Mouse (Mus musculus) cerebellum, adult 9-10 months (tissue): ENCODE results near the gene Snapc1.
A peak's percentile ranks its signal among the peaks of the same experiment; 100 is the strongest.

Source experiments
- DNase-seq: peaks from one replicate; pipeline ENCODE4 v3.0.0; 2022

The Snapc1 gene

DNA sequence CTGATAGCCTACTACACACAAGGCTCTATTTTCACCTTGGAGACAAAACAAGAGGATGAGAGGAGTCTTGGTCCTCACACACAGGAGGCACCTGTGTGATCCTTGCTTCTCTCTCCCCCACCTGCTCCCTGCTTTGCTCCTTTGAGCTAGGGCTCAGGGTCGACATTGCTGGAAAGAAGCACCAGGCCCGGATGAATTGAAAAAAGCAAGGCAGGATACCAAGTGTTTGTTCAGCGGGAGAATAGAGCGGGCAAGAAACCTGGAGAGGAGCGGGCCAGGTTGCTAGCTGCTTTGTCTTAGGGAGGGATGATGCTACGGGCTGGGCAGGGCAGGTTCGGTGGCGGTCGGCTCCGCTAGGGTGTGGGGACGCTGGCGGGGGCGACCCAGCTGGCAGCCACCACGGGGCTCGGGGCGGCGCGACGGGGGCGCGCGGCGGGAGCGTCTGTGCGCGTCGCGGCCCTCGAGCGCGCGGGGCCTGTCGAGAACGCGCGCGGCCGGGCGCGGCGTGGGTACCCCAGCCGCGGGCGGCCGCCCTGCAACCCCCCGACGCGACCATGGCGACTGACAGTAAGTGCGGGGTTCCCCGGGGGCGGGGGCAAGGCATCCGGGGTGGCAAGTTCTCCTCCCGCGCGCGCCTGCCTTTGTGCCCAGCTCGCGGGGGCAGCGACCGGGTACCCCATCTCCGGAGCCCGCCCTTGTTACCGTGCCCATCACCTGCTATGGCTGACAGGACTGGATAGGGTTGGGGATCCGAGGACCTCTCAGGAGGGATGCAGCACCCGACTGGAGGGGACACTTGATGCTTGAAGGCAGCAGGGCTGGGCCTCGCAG is 33.2 kb downstream of the Snapc1 start, which contains the start of gene Syt16:
TSS of gene Syt16 (plus strand) at position 365 of the 831 bp plus-strand sequence.
- DNase-seq = no peak

DNA sequence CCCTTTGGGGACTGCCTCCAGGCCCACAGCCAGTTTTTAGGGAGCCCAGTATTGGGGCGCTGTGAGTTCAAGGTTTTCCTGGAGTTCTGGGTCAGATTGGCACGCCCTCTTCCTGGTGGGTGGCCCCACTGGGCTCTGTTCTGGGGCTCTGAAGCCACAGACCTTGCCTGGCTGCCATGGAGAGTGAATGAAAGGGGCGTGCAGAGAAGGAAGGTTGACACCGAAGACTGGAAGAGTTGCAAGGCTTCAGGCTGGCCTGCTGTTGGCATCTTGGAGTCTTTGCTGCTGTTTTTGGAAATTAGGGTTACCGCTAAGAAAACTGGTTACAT is 33.8 kb downstream of the Snapc1 start:
- DNase-seq = no peak

DNA sequence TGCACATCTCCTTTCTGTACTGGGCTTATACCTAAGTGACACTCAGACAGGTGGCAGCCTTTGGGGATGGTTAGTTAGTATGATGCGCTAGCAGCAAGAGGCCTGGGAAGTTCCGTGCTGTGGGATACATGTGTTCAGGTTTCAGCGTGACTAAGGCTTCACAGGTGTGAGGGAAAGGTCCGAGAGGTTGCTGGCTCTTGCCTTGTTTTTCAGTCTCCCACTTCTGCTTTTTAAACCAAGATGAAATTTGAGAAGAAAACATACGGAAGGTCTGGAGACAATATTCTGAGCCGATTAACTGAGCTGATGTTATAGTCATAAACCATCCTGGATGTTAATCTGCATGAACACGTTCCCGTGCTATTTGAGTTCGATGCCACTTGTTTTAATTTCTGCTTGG is 38.2 kb downstream of the Snapc1 start:
- DNase-seq = no peak

DNA sequence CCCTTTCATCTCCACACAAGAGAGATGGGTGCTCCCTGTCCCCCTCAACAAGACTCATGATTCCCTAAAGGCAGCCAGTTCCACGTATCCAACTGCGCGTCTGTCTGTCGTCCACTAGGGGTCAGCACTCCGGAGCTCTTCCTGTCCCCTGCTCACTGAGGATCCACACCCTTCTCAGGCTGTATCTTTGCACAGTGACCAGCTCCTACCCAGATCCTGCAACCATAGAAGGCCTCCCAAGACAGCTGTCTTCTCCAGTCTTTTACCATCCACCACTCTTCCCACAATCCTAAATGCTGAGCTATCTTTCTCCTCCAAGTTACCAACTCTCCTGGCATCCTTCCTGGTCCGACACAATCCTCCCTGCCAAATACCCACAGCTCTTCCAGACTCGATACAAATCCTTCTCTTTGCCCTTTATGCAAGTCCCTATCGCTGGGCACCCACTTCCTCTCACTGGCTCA is 45.2 kb downstream of the Snapc1 start:
- DNase-seq = peak; percentile 41

DNA sequence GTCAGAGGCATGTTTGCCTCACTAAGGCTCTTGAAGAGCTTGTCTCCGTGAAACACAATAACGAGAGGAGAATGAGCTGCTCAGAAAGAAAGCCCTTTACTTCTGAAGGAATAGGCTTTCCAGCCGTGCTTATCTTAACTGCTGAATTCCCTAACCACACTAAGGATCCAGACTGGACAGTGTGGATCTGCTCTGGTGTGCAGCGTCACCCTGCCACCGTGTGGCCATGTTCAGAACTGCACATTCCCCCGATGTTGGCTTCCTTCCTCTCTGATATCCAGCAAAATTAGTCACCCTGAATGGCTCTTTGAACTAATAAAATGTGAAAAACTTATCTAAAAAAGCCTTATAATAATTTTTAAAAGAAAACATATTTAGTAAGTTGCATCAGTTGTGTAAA is 49.5 kb downstream of the Snapc1 start:
- peak; percentile 85 for DNase-seq

DNA sequence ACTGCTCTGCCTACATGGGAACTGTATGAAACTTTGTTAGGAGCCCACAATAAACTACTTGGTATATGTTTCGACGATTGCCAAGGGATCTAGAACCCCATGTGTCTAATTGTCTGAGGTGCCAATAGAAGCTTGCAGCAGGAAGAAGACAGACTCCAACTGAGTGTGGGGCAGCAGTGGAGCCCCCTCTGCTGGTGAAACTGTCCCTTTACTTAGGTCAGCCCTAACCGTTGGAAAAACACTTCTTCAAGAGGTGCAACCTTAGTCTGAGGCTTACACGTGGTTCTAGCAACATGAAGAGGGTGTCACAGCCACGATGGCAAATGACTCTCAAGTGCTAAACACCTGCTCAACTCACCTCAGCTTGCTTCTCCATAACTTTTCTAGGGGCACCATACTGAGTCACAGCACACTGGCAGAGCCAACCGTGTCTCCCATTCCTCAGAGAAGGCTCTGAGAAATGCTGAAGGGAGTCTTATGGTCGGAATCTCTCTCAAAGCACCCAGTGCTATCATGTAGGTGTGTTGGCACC is 50.5 kb downstream of the Snapc1 start:
- DNase-seq = no peak

DNA sequence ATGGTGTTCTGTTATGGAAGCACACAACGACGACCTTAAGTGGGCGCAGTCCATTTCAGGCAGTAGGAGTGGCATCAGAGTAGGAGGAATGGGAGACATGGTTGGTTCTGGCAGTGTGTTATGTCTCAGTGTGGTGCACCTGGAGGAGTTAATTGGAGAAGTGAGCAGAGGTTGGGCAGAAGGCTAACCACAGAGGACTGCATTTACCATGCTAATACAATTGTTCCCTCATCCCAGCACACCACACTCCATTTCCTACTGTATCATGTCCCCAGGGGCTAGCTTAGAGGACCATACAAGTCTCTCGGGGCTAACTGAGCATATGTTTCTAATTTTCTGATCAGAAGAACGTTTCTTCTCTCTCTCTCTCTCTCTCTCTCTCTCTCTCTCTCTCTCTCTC is 51.2 kb downstream of the Snapc1 start:
- no peak for DNase-seq

DNA sequence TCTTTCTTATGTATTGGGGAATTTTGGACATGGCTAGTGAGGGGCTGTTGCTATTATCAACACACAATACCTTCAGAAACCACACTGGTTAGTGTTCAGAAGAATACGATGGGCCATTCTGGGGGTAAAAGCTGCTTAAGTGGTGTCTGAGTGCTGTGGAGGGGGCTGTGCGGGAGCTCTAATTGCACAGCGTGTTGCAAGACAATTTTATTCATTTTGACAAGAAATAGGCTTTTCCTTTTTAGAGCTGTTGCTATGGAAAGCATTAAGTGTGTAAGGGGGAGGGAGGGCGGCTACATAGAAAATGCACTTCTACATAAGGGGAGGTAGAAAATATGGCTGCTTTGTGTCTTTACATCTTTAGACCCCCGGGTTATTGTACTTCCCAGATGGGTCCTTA is 59.0 kb downstream of the Snapc1 start:
- no peak for DNase-seq

DNA sequence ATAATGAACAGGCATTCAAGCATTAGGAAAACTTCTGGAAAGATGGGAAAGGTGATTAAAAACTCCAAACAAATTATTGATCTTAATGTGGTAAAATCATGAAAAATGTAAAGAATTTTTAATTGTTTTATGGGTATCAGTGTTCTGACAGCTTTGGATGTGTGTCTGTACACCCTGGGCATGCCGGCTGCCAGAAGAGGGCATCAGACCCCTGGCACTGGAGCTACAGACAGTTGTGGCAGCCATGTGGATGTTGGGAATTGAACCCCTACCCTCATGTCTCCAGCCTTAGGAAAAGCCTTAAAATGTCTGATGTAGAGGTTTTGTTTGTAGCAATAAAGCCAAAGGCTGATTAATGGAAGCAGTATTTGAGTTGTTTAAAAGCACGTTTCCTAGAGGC is 60.6 kb downstream of the Snapc1 start:
- DNase-seq = no peak
